Mouse (Mus musculus) stomach, postnatal 0 days (tissue): ENCODE results near the gene AI661453.

Experiments used
- CTCF ChIP-seq: IDR thresholded peaks from 2 replicates; pipeline ENCODE4 v1.5.1; 2016; ENCODE audit warnings: antibody characterized with exemption, low read depth, mild to moderate bottlenecking, moderate library complexity
- EP300 ChIP-seq: optimal IDR thresholded peaks from 2 replicates; pipeline ENCODE3; 2016; ENCODE audit warnings: antibody characterized with exemption

DNA sequence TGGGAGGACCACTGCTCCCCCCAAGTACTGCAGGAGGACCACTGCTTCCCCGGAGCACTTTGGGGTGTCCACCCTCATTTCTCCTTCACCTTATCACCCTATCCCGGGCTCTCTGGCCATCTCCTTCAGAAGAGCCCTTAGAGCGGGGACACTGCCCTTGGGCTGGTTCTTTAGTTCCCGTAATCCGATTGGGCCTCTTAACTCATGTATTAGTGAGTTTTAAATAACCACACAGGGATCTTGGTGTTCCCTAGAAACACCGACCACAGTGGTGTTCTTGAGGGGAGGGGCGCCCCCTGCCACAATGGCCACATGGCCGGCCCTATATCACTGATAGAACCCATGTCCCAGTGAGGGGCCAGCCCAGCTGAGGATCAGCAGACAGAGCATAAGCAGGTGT lies 37.3 kb upstream of the AI661453 start:
- TF ChIP-seq CTCF (no peak), EP300 (no peak)
